Mouse (Mus musculus) retina, adult 2 months (tissue): ENCODE measurements around the gene Ivd.
A peak's percentile ranks its signal among the peaks of the same experiment; 100 is the strongest.

Experiments used
- DNase-seq: peaks from one replicate; pipeline ENCODE4 v3.0.0-alpha.2; 2012; ENCODE audit warnings: low read depth, low spot score

Ivd gene

DNA sequence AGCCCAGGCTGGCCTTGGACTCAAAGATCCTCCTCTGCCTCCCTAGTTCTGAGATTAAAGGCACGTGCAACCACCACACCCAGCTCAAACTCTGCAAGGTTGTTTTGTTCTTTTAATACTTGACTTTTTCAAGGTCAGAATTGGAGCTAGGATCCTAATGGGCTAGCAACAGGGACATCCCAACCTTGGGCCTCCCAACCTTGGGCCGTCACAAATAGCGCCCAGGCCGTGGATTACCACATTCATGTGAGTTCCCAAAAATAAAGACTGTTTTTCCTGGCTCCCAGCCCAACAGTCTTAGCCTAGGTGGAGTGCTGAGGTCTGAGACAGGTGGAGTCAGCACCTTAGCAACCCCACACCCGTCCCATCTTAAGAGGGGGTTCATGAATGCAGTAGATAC, 20.2 kb downstream of the Ivd start:
- no peak for DNase-seq

DNA sequence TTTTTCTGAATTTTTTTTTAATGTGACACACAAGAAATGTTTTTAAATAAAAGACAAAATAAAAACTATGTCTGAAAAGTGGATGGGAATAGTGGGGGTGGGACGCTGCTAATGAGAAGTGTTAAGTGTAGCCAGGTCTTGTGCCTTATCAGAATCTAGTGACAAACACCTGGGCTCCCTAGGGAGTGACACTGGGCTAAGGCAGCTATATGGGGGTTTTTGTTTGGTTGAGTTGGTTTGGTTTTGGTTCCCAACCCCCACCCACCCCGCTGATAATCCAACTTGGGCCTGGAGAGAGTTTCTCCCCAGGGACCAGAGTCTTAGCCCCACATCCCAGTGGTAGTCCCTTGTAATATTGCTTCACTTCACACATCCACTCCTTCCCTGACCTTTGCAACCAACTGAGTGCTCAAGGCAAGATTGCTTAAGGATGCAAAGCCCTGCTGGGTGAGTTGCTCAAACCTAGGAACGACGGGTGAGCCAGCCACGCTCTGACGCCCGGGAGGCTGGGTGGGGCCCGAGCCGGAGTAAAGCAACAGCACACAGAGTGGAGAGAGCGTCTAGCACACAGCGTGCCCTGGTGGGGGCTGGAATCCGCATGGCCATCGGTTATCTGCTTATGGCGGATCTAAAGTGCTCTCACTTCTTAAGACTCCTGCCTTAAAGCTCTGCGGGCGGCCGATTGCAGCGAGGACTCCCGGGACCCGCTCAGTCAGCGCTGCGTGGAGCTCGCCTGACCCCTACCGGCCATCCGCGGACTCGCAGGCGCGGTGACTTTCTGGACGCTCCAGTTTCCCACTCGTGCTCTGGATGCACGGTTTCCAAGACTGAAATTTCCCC, 21.3 kb downstream of the Ivd start:
- peak; percentile 74 for DNase-seq

DNA sequence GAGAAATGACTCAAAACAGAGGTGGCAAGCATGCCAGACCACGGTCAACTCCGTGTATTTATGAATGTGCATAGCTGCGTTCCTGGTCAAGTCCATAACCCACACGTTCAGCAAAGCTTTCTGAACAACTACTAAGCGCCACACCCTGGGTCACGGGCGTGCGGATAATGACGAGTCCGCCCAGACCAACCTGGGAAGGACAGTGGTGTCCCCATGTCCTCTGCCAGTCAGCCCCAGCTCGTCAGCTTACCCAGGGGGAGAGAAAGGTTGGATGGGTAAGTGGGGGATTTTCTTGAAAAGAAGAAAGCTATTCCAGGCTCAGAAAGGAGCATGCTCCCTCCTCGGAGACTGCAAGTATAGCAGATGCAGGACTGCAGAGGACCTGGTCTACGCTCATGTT, 25.7 kb downstream of the Ivd start:
- no peak for DNase-seq

- no peak for DNase-seq
These were observed 26.2 kb downstream of the Ivd start for GRCm38 (mm10) chr2:118887845-118888548.

DNA sequence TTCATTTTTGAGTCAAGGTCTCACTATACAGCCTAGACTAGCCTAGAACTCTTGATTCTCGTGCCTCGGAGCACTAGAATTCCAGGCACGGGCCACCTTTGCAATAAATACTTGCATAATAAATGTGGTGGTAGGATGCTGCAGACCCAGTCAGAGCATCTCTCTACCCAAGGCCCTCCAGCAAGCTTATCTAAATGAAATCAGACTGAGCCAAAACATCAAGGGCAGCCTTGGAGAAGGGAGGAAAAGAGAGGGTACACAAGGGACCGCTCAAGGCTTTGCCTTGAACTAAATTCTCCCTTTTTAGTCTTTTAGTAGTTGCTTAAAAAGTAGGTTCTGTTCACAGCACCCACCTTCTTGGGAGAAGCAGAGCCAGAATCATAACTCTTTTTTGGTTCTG, 29.4 kb downstream of the Ivd start:
- no peak for DNase-seq

- DNase-seq, result no peak
These were observed 34.5 kb downstream of the Ivd start for GRCm38 (mm10) chr2:118895990-118896913.

- no peak for DNase-seq
These were observed 35.1 kb downstream of the Ivd start for GRCm38 (mm10) chr2:118896914-118897291.

DNA sequence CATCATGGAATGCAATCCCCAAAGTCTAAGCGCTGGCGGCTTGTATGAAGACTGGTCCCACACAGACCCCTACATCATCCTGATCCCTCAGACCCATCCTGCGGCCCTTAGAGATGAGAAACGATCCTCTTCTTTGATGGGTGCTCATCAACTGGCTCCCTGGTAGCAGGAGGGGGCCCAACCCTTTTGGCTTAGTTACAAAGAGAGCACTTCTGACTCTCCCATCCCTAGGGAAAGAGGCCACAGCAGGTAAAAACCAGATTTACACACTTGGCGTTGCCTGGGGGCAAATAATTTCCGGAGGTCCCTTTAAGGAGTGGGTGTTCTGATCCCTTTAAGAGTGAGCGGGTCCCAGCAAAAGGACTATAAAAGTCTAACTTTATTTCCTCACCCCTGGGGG, 35.6 kb downstream of the Ivd start:
- DNase-seq, result no peak

DNA sequence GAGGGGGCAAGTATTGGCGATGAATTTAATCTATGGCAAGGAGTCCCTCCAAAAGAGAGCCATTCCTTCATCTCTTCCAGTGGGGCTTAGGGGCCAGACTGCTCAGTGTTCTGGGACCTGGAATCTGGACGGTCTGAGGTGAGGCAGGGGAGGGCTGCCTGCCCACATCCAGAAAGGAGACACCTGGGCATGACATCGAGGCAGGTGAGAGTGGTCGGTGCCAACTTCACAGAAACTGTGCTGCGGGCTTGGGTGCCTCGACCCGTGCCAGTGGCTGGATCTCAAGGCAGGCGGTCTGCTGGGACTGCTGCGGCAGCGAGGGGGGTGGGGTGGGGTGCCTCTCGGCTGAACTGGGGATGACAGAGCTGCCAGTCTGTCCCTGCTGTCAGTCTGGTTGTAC, 36.1 kb downstream of the Ivd start:
- no peak for DNase-seq

- no peak for DNase-seq
These were observed 37.0 kb downstream of the Ivd start for GRCm38 (mm10) chr2:118898771-118899170.

GRCm38 (mm10) chr2:118899306-118899705, 37.6 kb downstream of the Ivd start:
- no peak for DNase-seq

DNA sequence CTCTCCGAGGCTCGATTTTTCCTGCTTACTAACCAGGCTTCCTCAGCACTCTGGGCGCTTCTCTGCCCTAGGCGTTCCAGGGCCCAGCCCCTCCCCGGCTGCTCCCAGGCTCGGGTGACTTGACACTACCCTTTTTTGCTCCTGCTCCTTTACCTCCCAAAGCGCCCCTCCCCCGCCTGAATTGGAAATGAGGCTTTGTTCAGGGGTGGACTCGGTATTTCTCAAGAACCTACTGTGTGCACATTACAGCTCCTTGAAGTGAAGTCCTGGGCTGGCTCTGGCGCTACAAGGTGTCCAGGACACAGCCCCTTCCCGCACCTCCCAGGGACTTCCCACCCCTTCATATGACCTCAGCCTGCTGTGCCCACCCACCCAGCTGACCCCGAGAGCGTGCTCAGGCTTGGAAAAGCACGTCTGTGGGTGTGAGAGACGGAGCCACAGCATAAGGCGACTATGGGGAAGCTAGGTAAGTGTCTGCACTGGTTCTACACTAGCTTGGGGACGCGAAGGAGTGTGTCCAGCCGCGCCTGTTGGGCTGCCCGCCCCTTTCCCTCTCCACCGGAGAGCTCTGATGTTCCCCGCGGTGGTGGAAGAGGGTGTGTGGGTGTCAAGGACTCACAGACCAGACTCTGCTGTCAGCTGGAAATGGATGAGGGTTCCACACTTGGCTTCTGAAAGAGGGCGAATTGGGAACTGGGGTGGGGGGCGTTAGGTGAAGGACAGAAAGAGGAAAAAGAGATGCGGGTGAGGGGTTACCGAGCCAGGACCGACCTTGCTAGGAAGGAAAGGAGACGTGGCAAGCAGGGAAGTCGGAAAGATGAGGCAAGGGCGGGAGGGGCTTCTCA, 38.4 kb downstream of the Ivd start, which contains the start of gene Bahd1:
Gene Bahd1, plus strand, starts transcription at position 397 of the 845 bp plus-strand sequence.
- DNase-seq, result no peak

DNA sequence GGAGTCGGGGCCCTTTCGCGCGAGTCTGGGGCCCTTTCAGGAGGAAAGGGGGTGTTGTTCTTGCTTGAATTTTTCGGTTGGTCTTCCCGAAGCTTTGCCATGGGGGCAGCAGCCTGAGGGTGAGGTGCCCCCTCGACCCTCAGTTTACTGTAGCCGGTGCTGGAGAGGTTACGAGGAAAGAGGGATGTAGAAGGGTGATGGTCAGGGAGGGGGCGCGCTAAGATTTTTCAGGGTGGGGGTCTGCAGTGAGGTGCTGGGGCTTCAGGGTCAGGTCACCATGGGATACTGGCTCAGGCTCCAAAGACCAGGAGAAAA, 39.0 kb downstream of the Ivd start:
- DNase-seq, result no peak

DNA sequence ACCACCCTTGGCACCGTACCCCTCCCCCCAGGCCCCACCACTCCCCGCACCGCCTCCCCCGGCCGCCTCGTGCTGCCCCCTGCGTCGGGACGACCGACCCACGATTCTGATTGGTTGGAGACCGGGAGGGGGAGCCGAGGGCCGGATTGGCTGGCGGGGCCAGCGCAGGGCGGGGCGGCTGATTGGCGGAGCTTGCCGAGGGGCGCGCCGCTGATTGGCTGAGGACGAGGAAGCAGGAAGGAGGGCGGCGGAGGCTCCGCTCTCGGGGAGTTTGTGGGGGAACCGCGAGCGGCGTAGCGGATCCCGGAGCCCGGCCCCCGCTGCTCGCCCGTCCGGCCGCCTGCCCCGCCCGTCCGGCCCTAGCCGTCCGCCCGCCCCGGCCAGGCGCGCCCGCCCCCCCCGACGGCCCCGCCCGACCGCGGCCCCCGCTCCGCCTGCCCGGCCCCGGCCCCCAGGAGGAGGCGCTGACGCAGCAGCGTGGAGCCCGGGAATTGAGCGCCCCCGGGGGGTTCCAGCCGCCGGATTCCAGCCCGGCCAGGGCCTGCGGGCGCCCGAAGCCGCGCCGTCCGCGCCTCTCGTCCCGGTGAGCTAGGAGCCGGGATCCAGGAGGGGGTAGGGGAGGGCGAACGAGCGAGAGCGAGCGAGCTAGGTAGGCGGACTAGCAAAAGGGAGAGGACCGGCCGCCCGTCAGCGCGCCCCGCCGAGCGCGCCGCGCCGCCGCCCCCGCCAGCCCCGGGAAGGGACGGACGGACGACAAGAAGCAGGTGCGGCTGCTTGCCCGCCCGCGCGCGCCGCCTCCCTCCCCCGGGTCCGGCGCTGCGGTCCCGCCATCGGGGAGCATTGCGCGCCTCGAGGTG, 39.6 kb downstream of the Ivd start:
- DNase-seq, result peak; percentile 82

DNA sequence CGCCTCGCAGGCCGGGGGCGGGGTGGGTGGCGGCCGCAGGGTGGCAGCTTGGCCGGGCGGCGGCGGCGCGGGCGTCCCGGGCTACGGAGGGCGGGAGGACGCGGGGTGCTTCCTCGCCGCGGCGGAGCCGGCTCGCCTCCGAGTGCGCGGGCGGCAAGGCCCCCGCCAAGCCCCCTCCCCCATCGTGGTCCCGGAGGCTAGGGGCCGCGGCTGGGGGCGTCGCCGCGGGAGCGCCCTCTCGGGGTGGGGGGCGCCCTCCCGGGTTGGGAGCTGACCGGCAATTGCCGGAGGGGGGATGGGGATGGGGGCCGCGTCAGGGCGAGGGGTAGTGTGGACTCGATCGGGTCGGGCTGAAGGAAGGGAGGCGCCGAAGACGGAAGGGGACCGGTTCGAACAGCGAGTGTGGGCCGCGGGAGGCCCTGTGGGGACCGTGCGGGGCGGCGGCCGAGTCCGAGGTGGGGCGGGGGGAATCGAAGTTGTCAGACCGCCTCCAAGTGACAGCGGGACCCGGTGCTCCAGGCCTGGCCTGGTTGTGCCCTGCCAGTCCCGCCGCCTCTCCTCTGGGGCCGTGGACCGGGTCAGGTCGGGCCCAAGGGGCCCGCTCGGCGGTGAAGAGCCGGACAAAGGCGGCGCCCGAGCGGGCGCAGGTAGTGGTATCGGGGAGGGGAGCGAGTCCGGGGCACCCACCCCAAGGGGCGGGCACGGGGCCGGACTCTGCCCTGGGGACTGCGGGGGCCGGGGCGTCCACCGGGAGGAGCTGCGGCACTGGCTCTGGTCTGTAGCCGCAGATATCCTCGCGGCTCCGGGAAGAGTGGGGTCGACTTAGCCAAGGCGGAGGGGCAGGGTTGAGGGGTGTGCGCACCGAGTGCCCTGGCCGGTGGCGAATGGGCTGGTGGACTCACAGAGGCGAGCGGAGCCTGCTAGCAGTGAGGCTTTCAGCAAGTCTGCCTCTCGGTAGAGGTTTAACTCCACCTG, 40.6 kb downstream of the Ivd start:
- no peak for DNase-seq

- no peak for DNase-seq
These were observed 41.6 kb downstream of the Ivd start for GRCm38 (mm10) chr2:118903333-118903741.

DNA sequence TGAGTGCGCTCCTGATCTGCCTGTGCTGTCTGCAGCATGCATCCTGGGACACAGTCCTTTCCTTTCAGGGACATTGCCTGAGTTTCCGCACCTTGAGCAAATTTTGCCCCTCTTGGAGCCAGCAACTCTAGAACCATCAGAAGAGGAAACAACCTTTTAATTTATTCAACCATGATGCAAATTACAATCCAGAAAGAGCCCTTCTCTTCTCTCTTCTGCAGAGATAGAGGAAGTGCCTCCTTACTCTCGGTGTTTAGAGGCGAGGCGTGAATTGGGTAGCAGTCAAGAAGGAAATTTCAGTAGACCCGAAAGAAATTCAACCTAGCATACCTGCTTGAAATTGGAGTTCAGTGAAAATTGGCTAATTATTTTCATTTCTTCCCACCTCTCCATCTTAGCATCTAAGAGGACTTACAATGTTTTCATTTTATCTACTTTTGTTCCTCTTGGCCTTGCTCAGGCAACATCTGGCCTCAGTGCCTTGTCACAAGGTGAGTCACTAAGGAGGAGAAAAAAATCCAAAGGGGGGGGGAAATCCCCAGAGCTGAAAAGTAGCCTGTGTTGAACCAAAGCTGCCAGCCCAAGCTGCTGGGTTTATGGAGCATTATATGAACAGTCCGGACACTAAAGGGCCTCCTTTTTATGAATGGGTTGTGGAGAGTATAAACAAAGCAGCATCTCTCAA, 43.8 kb downstream of the Ivd start:
- DNase-seq, result no peak

DNA sequence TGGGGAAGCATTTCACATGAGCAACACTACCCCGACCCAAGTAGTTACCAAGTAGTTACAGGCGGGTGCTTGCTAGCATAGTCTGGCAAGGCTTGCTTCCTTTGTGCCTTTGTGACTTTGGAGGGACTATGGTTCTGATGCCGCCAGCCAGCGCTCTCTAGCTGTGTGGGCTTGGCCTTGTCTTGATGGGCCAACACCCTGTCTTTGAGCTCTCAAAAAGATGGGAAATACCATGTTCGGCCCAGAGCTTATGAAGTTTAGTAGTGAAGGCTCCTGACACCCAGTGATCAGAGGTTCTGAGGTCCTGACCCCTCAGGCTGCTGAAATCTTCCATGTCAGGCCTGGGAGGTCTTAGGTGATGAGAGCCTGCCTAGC, 44.4 kb downstream of the Ivd start:
- no peak for DNase-seq

- no peak for DNase-seq
These were observed 46.0 kb downstream of the Ivd start for GRCm38 (mm10) chr2:118907781-118908180.
